Mouse (Mus musculus) liver, embryonic 14.5 days (tissue): ENCODE data around the gene Ciao2a. TPM values are rescaled to one million over a fixed set of nuclear protein-coding genes. Genes with fewer than 3 reads are reported as not detected.
A peak's percentile ranks its signal among the peaks of the same experiment; 100 is the strongest.

Source experiments
- ATAC-seq: fragments of 200-750 bp; cut with Nextera tagmentation; 2 replicates; pipeline ENCODE4 v1.8.0; 2017; ENCODE audit warnings: moderate number of reproducible peaks, mild to moderate bottlenecking, moderate library complexity; ENCODE audit not compliant: insufficient read depth
- DNase-seq, 3 experiments: peaks; one replicate each; pipeline ENCODE4 v3.0.0-alpha.2; 2012 to 2013; ENCODE audit warnings: low read depth in 3 of 3, low spot score in 3 of 3
- H3K27ac ChIP-seq: fragments of 300-500 bp; sonication (generic); 2 replicates; pipeline ENCODE4 v1.5.1; 2014; ENCODE audit warnings: moderate library complexity, mild to moderate bottlenecking, control low read depth, inconsistent platforms
- H3K27me3 ChIP-seq: fragments of 300-500 bp; sonication (generic); 2 replicates; pipeline ENCODE4 v1.6.1; 2014; ENCODE audit warnings: mild to moderate bottlenecking, low read length, moderate library complexity; ENCODE audit not compliant: control insufficient read depth, insufficient read depth
- H3K36me3 ChIP-seq: fragments of 300-500 bp; sonication (generic); replicated peaks from 2 replicates; pipeline ENCODE4 v1.6.1; 2014; ENCODE audit warnings: low read depth; ENCODE audit not compliant: control insufficient read depth, insufficient read depth
- H3K4me1 ChIP-seq, 2 experiments: fragments of 200-500 bp in 1 of 2; fragments of 300-500 bp in 1 of 2; sonication (generic) in 1 of 2; replicated peaks; 2 replicates each; pipeline ENCODE4 v1.6.1; 2012 to 2014; ENCODE audit warnings: antibody characterized with exemption in 1 of 2, inconsistent platforms in 1 of 2, low read length in 1 of 2; ENCODE audit not compliant: control insufficient read depth in 2 of 2, insufficient read depth in 2 of 2
- H3K4me2 ChIP-seq: fragments of 300-500 bp; sonication (generic); 2 replicates; pipeline ENCODE4 v1.6.1; 2014; ENCODE audit warnings: low read depth, mild to moderate bottlenecking, control low read depth, moderate library complexity
- H3K4me3 ChIP-seq, 2 experiments: fragments of 200-500 bp in 1 of 2; fragments of 300-500 bp in 1 of 2; sonication (generic) in 1 of 2; 2 replicates each; pipeline ENCODE4 v1.5.1; 2012 to 2014; ENCODE audit warnings: low read depth in 2 of 2, low read length in 2 of 2, mild to moderate bottlenecking in 2 of 2, control low read depth in 1 of 2, inconsistent platforms in 1 of 2, moderate library complexity in 1 of 2; ENCODE audit not compliant: insufficient read depth in 1 of 2
- H3K9ac ChIP-seq: fragments of 300-500 bp; sonication (generic); replicated peaks from 2 replicates; pipeline ENCODE4 v1.6.1; 2014; ENCODE audit warnings: mild to moderate bottlenecking, control low read depth, moderate library complexity
- H3K9me3 ChIP-seq: fragments of 300-500 bp; sonication (generic); 2 replicates; pipeline ENCODE4 v1.6.1; 2016; ENCODE audit warnings: low read length, mixed read lengths; ENCODE audit not compliant: control insufficient read depth
- CTCF ChIP-seq: IDR thresholded peaks from 2 replicates; pipeline ENCODE4 v1.5.1; 2016; ENCODE audit warnings: antibody characterized with exemption, low read depth, control low read depth
- EP300 ChIP-seq: IDR thresholded peaks from 2 replicates; pipeline ENCODE4 v1.6.1; 2016; ENCODE audit warnings: antibody characterized with exemption, low read depth
- WGBS: fragments of 180-500 bp; shearing (Covaris S2); extraction: QIAGEN DNeasy Blood & Tissue Kit; methylation state at CpG from one replicate; pipeline ENCODE4 v1.1.7; 2014; ENCODE audit not compliant: insufficient replicate concordance; 5-methylcytosine and 5-hydroxymethylcytosine counted together
- polyA plus RNA-seq, 2 experiments: library from polyadenylated mRNA; depleted of rRNA in 1 of 2; stranded (reverse) in 1 of 2; unstranded in 1 of 2; fragments of >200 nt; fragmentation: Nextera tagmentation in 1 of 2; extraction: Ambion mirVana in 1 of 2; gene quantifications; 2 replicates each; pipeline versions ENCODE4 v1.2.1 to v1.2.3; 2012 to 2014

Ciao2a gene
- polyA plus RNA-seq (2012; rRNA removed) (32.3 and 50.1 TPM in 2 replicates), polyA plus RNA-seq (2014; fragmentation: Nextera tagmentation; extraction: Ambion mirVana) (129 and 132 TPM in 2 replicates)

GRCm38 (mm10) chr9:66126456-66127192 lies at the start of gene Ciao2a, which contains the start of gene Snx1:
TSS of gene Ciao2a (plus strand) at chr9:66126611.
TSS of gene Snx1 (minus strand) at chr9:66126587.
- ATAC-seq (peak; percentile 65), DNase-seq (peak; percentile 97 to 99 (median 98))
- H3K36me3 ChIP-seq = peaks cover 14% of the 10 kb centered on the region
- H3K4me3 ChIP-seq = peak within 1 kb of the TSS; percentile 81 to 88
- no peaks in the 10 kb centered on the region for H3K9me3 ChIP-seq
- peak within 1 kb of the TSS; percentile 86 for H3K9ac ChIP-seq
- H3K4me2 ChIP-seq = peak within 1 kb of the TSS; percentile 96
- H3K4me1 ChIP-seq = peaks cover 26 to 39% of the 10 kb centered on the region in 2 experiments
- TF ChIP-seq CTCF = no peak
- 0 out of 2 replicates have a peak, but pooled peaks have one; percentile 33 for TF ChIP-seq EP300
- no peaks in the 10 kb centered on the region for H3K27me3 ChIP-seq
- under 1% methylated on average over 34 of the region's 34 CpGs for WGBS
- H3K27ac ChIP-seq = peak within 1 kb of the TSS; percentile 94

- no peak for TF ChIP-seq EP300
- TF ChIP-seq CTCF = no peak
- no peaks in the 10 kb centered on the region for H3K36me3 ChIP-seq
- ATAC-seq = no peak
- H3K9me3 ChIP-seq = no peaks in the 10 kb centered on the region
- no peak overlapping the region for H3K27ac ChIP-seq
- no peak overlapping the region for H3K4me2 ChIP-seq
- H3K4me3 ChIP-seq = no peak overlapping the region
- WGBS = 69% methylated on average over 3 of the region's 3 CpGs
- H3K4me1 ChIP-seq = peaks cover 0 to 4% of the 10 kb centered on the region in 2 experiments; a peak in 2 of 4 replicates
- no peak for DNase-seq
- no peak overlapping the region for H3K9ac ChIP-seq
- H3K27me3 ChIP-seq = peaks cover 21% of the 10 kb centered on the region
Measured at GRCm38 (mm10) chr9:66078072-66078471, 48.3 kb upstream of the Ciao2a start.

GRCm38 (mm10) chr9:66078493-66078892 lies 47.9 kb upstream of the Ciao2a start:
- WGBS = 25% methylated on average over 14 of the region's 14 CpGs
- H3K4me1 ChIP-seq = peaks cover 0 to 4% of the 10 kb centered on the region in 2 experiments; a peak in 2 of 4 replicates
- TF ChIP-seq CTCF (no peak), EP300 (no peak)
- no peak overlapping the region for H3K4me3 ChIP-seq
- no peak overlapping the region for H3K4me2 ChIP-seq
- DNase-seq = no peak
- no peak overlapping the region for H3K27ac ChIP-seq
- no peaks in the 10 kb centered on the region for H3K9me3 ChIP-seq
- ATAC-seq = no peak
- H3K9ac ChIP-seq = no peak overlapping the region
- no peaks in the 10 kb centered on the region for H3K36me3 ChIP-seq
- H3K27me3 ChIP-seq = peaks cover 21% of the 10 kb centered on the region

GRCm38 (mm10) chr9:66080804-66081459 lies 45.5 kb upstream of the Ciao2a start:
- no peak for TF ChIP-seq EP300
- no peak for TF ChIP-seq CTCF
- DNase-seq = no peak
- Histone ChIP-seq H3K27me3 (peaks cover 17% of the 10 kb centered on the region), H3K27ac (no peak overlapping the region), H3K4me2 (no peak overlapping the region), H3K4me3 (no peak overlapping the region), H3K9me3 (no peaks in the 10 kb centered on the region), H3K9ac (no peak overlapping the region), H3K4me1 (peaks cover 0 to 4% of the 10 kb centered on the region in 2 experiments; a peak in 1 of 4 replicates), H3K36me3 (no peaks in the 10 kb centered on the region)
- ATAC-seq = no peak
- 76% methylated on average over 3 of the region's 3 CpGs for WGBS

- no peak overlapping the region for H3K27ac ChIP-seq
- TF ChIP-seq CTCF (no peak), EP300 (no peak)
- no peak overlapping the region for H3K4me2 ChIP-seq
- WGBS = 53% methylated on average over 4 of the region's 4 CpGs
- H3K4me3 ChIP-seq = no peak overlapping the region
- no peaks in the 10 kb centered on the region for H3K9me3 ChIP-seq
- no peak for ATAC-seq
- no peak for DNase-seq
- H3K27me3 ChIP-seq = peaks cover 16% of the 10 kb centered on the region
- no peak overlapping the region for H3K9ac ChIP-seq
- H3K4me1 ChIP-seq = peaks cover 0 to 2% of the 10 kb centered on the region in 2 experiments; a peak in 1 of 4 replicates
- peaks cover 3% of the 10 kb centered on the region for H3K36me3 ChIP-seq
Measured at GRCm38 (mm10) chr9:66081999-66082398, 44.4 kb upstream of the Ciao2a start.
